ENCODE assay signal across 8 mouse cellular contexts in genomic region chr14:57707100-57707893, GRCm38 (mm10). TPM values are rescaled to one million over a fixed set of nuclear protein-coding genes. Genes with fewer than 3 reads are reported as not detected.
DNase-seq lines count a peak whose midpoint lies in the region; ATAC-seq and TF ChIP-seq lines count a peak whose summit lies in the region.

No protein-coding gene starts in this region.

- no peaks in the 10 kb centered on the region for H3K27me3 ChIP-seq in heart, adult 2 months (ENCODE audit: control insufficient read depth, insufficient read depth, low read length)
- no peaks in the 10 kb centered on the region for H3K27me3 ChIP-seq in kidney, embryonic 15.5 days
- H3K27me3 ChIP-seq in midbrain, embryonic 10.5 days (ENCODE audit: low read depth, poor library complexity, severe bottlenecking): no peaks in the 10 kb centered on the region
- no peaks in the 10 kb centered on the region for H3K27me3 ChIP-seq in thymus, adult 2 months (ENCODE audit: control insufficient read depth, insufficient read depth, low read length)

- peak overlapping the region; percentile 28; the same call in 1 of the 2 replicates for H3K27ac ChIP-seq in left cerebral cortex, adult 2 months
- peak overlapping the region; percentile 77 for H3K27ac ChIP-seq in heart, adult 2 months
- H3K27ac ChIP-seq in kidney, embryonic 15.5 days: peak overlapping the region; percentile 78
- peak overlapping the region; percentile 82 for H3K27ac ChIP-seq in midbrain, embryonic 10.5 days (replicated peaks)
- H3K27ac ChIP-seq in thymus, adult 2 months (ENCODE audit: control insufficient read depth, insufficient read depth, low read length): no peak overlapping the region

- no peak for TF ChIP-seq CTCF in left cerebral cortex, adult 2 months (IDR thresholded peaks at IDR 0.05)
- no peak for TF ChIP-seq CTCF in heart, adult 2 months (IDR thresholded peaks at IDR 0.05)
- TF ChIP-seq CTCF in thymus, adult 2 months (IDR thresholded peaks at IDR 0.05; ENCODE audit: borderline replicate concordance, control insufficient read depth, extremely low read depth, insufficient read depth, low read length, poor library complexity): no peak

- 0 out of 2 replicates have a peak, but pooled peaks have one; percentile 18 for ATAC-seq in kidney, embryonic 15.5 days (replicated peaks; ENCODE audit: low FRiP score)

- 0 out of 2 replicates have a peak, but pooled peaks have one; percentile 25 for TF ChIP-seq EP300 in heart, adult 2 months (IDR thresholded peaks at IDR 0.05; ENCODE audit: insufficient read depth, low read depth, low read length)

- H3K9me3 ChIP-seq in kidney, embryonic 15.5 days (replicated peaks): no peaks in the 10 kb centered on the region
- H3K9me3 ChIP-seq in midbrain, embryonic 10.5 days (replicated peaks): no peaks in the 10 kb centered on the region

- H3K79me2 ChIP-seq in heart, adult 2 months (replicated peaks; ENCODE audit: control insufficient read depth, insufficient read depth, low read length): peaks cover 6% of the 10 kb centered on the region

- no peak overlapping the region for H3K4me3 ChIP-seq in left cerebral cortex, adult 2 months
- H3K4me3 ChIP-seq in heart, adult 2 months: no peak overlapping the region; the same call in 1 of the 2 replicates
- H3K4me3 ChIP-seq in kidney, embryonic 15.5 days (replicated peaks): no peak overlapping the region
- H3K4me3 ChIP-seq in midbrain, embryonic 10.5 days: no peak overlapping the region
- no peak overlapping the region for H3K4me3 ChIP-seq in thymus, adult 2 months (ENCODE audit: control insufficient read depth, insufficient read depth, low read length)

- no peak overlapping the region for H3K4me2 ChIP-seq in kidney, embryonic 15.5 days

- no peak for DNase-seq in left cerebral cortex, adult 2 months (ENCODE audit: extremely low spot score in 1 of 2, low spot score in 2 of 2)
- no peak for DNase-seq in left cerebral cortex, adult 11 months (ENCODE audit: low spot score)
- DNase-seq in cerebellum, postnatal 25 days: peak; percentile 36 to 57
- DNase-seq in heart, adult 2 months: peak; percentile 69
- DNase-seq in midbrain, embryonic 10.5 days (ENCODE audit: low spot score): peak; percentile 43
- DNase-seq in thymus, adult 2 months: no peak
- no peak for DNase-seq in right cerebral cortex, postnatal 25 days

- intact Hi-C loops in left cerebral cortex, adult 2 months (cut with DNase I): loop anchor here (2.0 kb wide), 1 partner anchor 38 kb away; no protein-coding TSS in a partner anchor
- intact Hi-C loops in heart, adult 2 months (cut with DNase I): loop anchor here (1.0 kb wide), 1 partner anchor 39 kb away; the partner anchor contains the start of gene Gm49361

- peak overlapping the region; percentile 55 for H3K9ac ChIP-seq in heart, adult 2 months (ENCODE audit: low read depth, low read length)
- H3K9ac ChIP-seq in kidney, embryonic 15.5 days: no peak overlapping the region

- H3K4me1 ChIP-seq in heart, adult 2 months (ENCODE audit: control insufficient read depth, insufficient read depth, low read length): peaks cover 42% of the 10 kb centered on the region
- H3K4me1 ChIP-seq in kidney, embryonic 15.5 days: peaks cover 17% of the 10 kb centered on the region
- peaks cover 39% of the 10 kb centered on the region for H3K4me1 ChIP-seq in midbrain, embryonic 10.5 days
- no peaks in the 10 kb centered on the region for H3K4me1 ChIP-seq in thymus, adult 2 months (replicated peaks; ENCODE audit: control insufficient read depth, insufficient read depth, low read length)

- TF ChIP-seq POLR2A in heart, adult 2 months (IDR thresholded peaks at IDR 0.05; ENCODE audit: insufficient read depth, low read depth, low read length): peak; percentile 29; the same call in 1 of the 2 replicates
- no peak for TF ChIP-seq POLR2A in thymus, adult 2 months (IDR thresholded peaks at IDR 0.05; ENCODE audit: control insufficient read depth, extremely low read depth, insufficient read depth, low read length, poor library complexity)

- WGBS in heart, adult 2 months: 36% methylated on average over 18 of the region's 18 CpGs
- 55% methylated on average over 18 of the region's 18 CpGs for WGBS in kidney, embryonic 15.5 days
- 50% methylated on average over 18 of the region's 18 CpGs for WGBS in midbrain, embryonic 10.5 days
- 88% methylated on average over 18 of the region's 18 CpGs for WGBS in thymus, adult 2 months

- H3K36me3 ChIP-seq in heart, adult 2 months (ENCODE audit: control insufficient read depth, insufficient read depth, low read length): peaks cover 18% of the 10 kb centered on the region
- peaks cover 19% of the 10 kb centered on the region for H3K36me3 ChIP-seq in kidney, embryonic 15.5 days
- peaks cover 28% of the 10 kb centered on the region for H3K36me3 ChIP-seq in midbrain, embryonic 10.5 days
- H3K36me3 ChIP-seq in thymus, adult 2 months (ENCODE audit: control insufficient read depth, insufficient read depth, low read length): no peaks in the 10 kb centered on the region

RNA-seq across cellular contexts. Expression of gene Gm49361, which starts 38.6 kb away (rescaled TPM):
- 1 to 10 TPM in 1 of 2 experiments, under 1 TPM in 1; 0.40 to 1.8 TPM for total RNA-seq in left cerebral cortex, adult 2 months (2021)
- total RNA-seq in heart, adult 2 months (2021): 1 to 10 TPM; 1.9 to 2.2 TPM
- polyA plus RNA-seq in heart, adult 2 months (2012; rRNA removed): not detected in 2 replicates
- not detected in 2 replicates for polyA plus RNA-seq in kidney, embryonic 15.5 days (2015; fragmentation: Nextera tagmentation; extraction: Ambion mirVana)
- not detected in 2 replicates for polyA plus RNA-seq in midbrain, embryonic 10.5 days (2016; fragmentation: Nextera tagmentation; extraction: Ambion mirVana)
- polyA plus RNA-seq in thymus, adult 2 months (2012; rRNA removed): 0.23 TPM in 1 of 2 replicates, not detected in the other

RNA-seq across cellular contexts. Expression of gene Xpo4, which starts 42.1 kb away (rescaled TPM):
- 10 to 100 TPM; 14.2 to 14.6 TPM for total RNA-seq in left cerebral cortex, adult 2 months (2021)
- 10 to 100 TPM; 10.9 to 12.7 TPM for total RNA-seq in heart, adult 2 months (2021)
- polyA plus RNA-seq in heart, adult 2 months (2012; rRNA removed): 2.8 and 6.4 TPM in 2 replicates
- 22.4 and 24.0 TPM in 2 replicates for polyA plus RNA-seq in kidney, embryonic 15.5 days (2015; fragmentation: Nextera tagmentation; extraction: Ambion mirVana)
- polyA plus RNA-seq in midbrain, embryonic 10.5 days (2016; fragmentation: Nextera tagmentation; extraction: Ambion mirVana): 26.4 and 26.5 TPM in 2 replicates
- polyA plus RNA-seq in thymus, adult 2 months (2012; rRNA removed): 5.9 and 6.9 TPM in 2 replicates

RNA-seq across cellular contexts. Expression of gene Lats2, which starts 50.9 kb away (rescaled TPM):
- 10 to 100 TPM; 17.0 to 22.2 TPM for total RNA-seq in left cerebral cortex, adult 2 months (2021)
- 10 to 100 TPM; 30.1 to 31.2 TPM for total RNA-seq in heart, adult 2 months (2021)
- 18.6 and 22.8 TPM in 2 replicates for polyA plus RNA-seq in heart, adult 2 months (2012; rRNA removed)
- 23.5 and 24.5 TPM in 2 replicates for polyA plus RNA-seq in kidney, embryonic 15.5 days (2015; fragmentation: Nextera tagmentation; extraction: Ambion mirVana)
- polyA plus RNA-seq in midbrain, embryonic 10.5 days (2016; fragmentation: Nextera tagmentation; extraction: Ambion mirVana): 16.8 TPM in 2 replicates
- polyA plus RNA-seq in thymus, adult 2 months (2012; rRNA removed): 17.1 and 18.2 TPM in 2 replicates

Comparison
In these comparisons a context has a peak if more than half of its experiments do, and no peak if none do; other contexts are left out.
1. DNase-seq: peak in cerebellum, postnatal 25 days (2 of 2), heart, adult 2 months (2 of 2) and midbrain, embryonic 10.5 days (single experiment); none in left cerebral cortex, adult 2 months (0 of 2), left cerebral cortex, adult 11 months (single experiment), thymus, adult 2 months (single experiment) and right cerebral cortex, postnatal 25 days (single experiment).